Mouse (Mus musculus) urinary bladder, postnatal 25 days (tissue): ENCODE data around the gene Prss58.

ENCODE experiments used
- DNase-seq: peaks from one replicate; pipeline ENCODE4 v3.0.0; 2022; ENCODE audit warnings: low spot score

Gene Prss58

DNA sequence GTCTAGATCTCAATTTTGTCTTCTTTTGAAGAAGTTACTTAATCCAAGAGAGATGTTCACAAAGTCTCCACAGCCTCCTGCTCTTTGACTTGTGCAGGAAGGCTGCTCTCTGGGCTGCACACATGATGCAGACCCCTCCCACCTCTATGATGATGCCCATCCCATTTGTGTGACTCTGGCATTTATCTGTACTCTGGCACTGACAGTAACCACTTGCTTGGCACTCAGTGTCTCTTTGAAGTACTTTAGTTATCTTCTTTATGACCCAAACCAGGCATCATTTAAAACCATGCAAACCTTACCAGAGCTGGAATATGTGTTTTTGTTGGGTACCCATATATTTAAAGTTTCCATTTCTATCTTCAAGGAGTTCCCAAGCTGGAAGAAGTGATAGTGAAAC is at the start of gene Prss58:
Gene Prss58, minus strand, starts transcription at position 101 of the 400 bp plus-strand sequence.
- no peak for DNase-seq

- DNase-seq: no peak
These were observed 40.3 kb upstream of the Prss58 start, which contains the start of gene 1700074P13Rik for GRCm38 (mm10) chr6:40940457-40940856. Gene 1700074P13Rik, minus strand, starts transcription at chr6:40940557.

DNA sequence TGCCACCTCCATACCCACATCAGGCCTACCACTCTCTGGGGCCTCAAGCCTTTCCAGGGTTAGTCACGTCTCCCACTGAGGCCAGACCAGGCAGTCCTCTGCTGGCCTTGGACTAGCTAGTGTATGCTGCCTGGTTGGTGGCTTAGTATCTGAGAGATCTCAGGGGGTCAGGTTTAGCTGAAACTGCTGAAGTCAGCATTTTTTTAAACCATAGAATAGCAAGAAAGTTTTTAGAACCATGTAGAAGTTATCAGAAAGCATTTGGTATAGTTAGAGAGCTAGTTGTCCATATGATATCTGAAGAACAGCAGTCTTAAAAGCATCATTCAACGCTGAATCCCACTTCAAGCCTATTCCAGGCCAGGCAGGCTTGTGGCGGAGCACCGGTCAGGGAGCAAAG is 19.8 kb upstream of the Prss58 start:
- no peak for DNase-seq

DNA sequence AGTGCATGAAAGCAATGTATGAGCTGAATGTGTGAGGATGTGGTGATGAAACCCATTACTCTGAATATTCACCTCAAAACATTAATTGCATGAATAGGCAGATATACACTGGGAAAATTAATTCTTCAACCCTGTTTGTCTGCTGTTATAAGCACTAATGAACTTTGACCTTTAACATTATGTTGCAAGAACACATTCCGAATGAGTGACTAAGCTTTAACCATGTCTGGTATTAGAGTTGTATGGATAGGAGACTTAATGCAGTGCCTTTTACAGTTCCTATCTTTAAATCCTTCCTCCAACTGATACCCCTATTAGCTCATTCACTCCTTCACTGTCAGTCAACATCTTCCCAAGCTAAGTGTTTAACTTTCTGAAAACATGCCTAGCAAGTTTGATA is 5.5 kb downstream of the Prss58 start:
- no peak for DNase-seq

- no peak for DNase-seq
These were observed 6.6 kb downstream of the Prss58 start for GRCm38 (mm10) chr6:40893577-40893976.

DNA sequence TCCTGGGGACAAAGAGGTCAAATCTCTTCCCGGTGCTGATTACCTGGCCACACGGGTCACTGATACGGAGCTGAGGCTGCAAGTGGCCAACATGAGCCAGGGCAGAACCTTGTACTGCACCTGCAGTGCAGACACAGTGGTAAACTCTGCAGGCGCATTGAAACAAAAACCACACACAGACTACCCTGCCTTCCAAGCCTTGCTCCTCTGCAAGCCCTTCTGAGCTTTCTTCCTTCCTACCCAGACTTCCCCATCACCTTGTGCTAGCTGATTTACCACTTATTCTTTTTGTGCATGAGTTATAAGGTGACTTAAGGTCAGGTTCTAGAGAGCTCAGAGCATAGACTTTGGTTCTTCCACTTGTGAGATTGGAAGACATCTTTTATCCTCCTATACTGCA is 8.4 kb downstream of the Prss58 start:
- no peak for DNase-seq

- no peak for DNase-seq
These were observed 9.2 kb downstream of the Prss58 start for GRCm38 (mm10) chr6:40890973-40891372.

GRCm38 (mm10) chr6:40887394-40887793 is 12.8 kb downstream of the Prss58 start, which contains the start of gene Moxd2:
Gene Moxd2, minus strand, starts transcription at chr6:40887494.
- no peak for DNase-seq

GRCm38 (mm10) chr6:40845283-40845682 is 54.9 kb downstream of the Prss58 start:
- DNase-seq: no peak
